Mouse (Mus musculus): ENCODE measurements at regions not wholly inside any gene's neighbourhood (a gene's known extent, or its start where the extent isn't known, plus 50 kb on each side); places are given as distances from the start of the nearest gene placed in this dataset.
A peak's percentile ranks its signal among the peaks of the same experiment; 100 is the strongest.

DNA sequence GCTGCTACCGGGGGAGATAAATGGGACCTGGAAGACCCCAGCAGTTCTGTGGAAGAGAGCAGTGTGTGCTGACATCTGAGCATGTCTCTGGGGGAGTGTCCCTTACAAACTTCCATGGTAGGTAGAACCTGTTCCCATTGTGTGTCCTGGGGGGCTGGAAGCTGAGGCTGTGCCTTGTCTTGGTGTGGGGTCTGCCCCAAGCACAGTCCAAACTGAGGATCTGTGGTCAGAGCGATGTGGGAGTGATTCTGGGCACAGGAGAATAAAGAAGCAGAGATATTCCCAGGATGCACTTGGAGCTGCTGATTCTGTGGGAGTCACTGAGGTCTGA lies 118.5 kb upstream of the Sulf2 start:
- H3K27ac ChIP-seq = 0 out of 2 replicates have a peak overlapping the region, but pooled peaks have one; percentile 18
- H3K36me3 ChIP-seq = no peaks in the 10 kb centered on the region
- no peak; the same call in 1 of the 2 replicates for ATAC-seq (replicated peaks; ENCODE audit: low FRiP score)

DNA sequence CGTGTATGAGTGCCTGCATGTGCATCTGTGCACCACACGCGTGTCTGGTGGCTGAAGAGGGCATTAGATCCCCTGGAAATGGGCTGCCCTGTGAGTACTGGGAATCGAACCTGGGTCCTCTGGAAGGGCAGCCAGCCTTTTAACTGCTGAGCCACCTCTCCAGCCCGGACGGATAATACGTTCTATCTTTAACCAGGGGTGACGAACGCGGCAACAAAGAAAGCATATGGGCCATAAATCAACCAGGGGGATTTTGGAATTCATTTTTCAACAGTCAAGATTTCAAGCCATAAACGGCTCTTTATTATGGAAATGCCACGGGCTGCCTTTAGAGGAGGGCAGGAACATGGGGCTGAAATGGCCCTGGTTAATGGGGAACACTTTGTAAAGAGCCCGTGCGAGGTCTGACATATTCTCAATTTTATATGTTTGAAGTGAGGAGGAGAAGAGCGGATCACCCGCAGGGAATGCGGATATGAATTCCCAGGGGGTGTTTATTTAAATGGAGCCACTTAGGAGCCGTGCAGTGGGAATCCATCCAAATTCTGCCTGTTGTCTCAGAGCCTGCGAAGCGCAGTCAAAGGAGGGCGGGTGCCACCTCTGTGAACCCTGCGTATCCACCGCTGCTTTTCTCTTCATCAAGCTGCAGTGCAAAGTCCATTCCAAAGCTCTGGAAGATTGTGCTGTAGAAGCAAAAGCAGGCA lies 118.0 kb upstream of the Sulf2 start:
- no peak; the same call in 1 of the 2 replicates for ATAC-seq (replicated peaks; ENCODE audit: low FRiP score)
- Histone ChIP-seq H3K36me3 (no peaks in the 10 kb centered on the region), H3K4me3 (replicated peaks) (no peak overlapping the region), H3K4me2 (peak overlapping the region; percentile 13), H3K27me3 (no peaks in the 10 kb centered on the region), H3K27ac (0 out of 2 replicates have a peak overlapping the region, but pooled peaks have one; percentile 18), H3K9me3 (replicated peaks) (no peaks in the 10 kb centered on the region), H3K9ac (no peak overlapping the region), H3K4me1 (peaks cover 15% of the 10 kb centered on the region)
- 38% methylated on average over 23 of the region's 23 CpGs for WGBS

More for the DNA sequence above, 118.5 kb upstream of the Sulf2 start:
- WGBS = 48% methylated on average over 2 of the region's 2 CpGs
- Histone ChIP-seq H3K27me3 (no peaks in the 10 kb centered on the region), H3K9ac (no peak overlapping the region), H3K4me3 (replicated peaks) (no peak overlapping the region), H3K4me1 (peaks cover 15% of the 10 kb centered on the region), H3K4me2 (peak overlapping the region; percentile 13), H3K9me3 (replicated peaks) (no peaks in the 10 kb centered on the region)

DNA sequence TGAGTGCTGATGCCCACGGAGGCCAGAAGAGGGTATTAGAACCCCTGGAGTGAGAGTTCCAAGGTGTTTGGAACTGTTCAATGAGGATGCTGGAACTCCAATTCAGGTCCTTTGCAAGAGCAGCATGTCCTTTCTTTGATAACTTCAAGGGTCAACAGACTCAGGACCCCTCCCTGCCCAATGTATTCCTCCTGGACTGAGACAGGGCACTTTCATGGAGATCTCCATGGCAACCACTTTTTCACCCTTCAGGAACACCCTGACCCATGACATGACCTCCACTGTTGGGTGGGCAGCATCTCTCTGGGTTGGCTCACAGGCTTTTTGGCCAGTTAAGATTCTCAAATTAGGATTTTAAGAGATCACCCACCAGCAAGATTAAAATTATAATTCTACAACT lies 117.4 kb upstream of the Sulf2 start:
- Histone ChIP-seq H3K4me3 (replicated peaks) (no peak overlapping the region), H3K36me3 (no peaks in the 10 kb centered on the region), H3K27me3 (no peaks in the 10 kb centered on the region), H3K27ac (no peak overlapping the region), H3K9ac (no peak overlapping the region), H3K4me1 (peaks cover 16% of the 10 kb centered on the region), H3K9me3 (replicated peaks) (no peaks in the 10 kb centered on the region), H3K4me2 (no peak overlapping the region)
- WGBS = 89% methylated on average over 1 of the region's 1 CpGs
- no peak for ATAC-seq (replicated peaks; ENCODE audit: low FRiP score)

DNA sequence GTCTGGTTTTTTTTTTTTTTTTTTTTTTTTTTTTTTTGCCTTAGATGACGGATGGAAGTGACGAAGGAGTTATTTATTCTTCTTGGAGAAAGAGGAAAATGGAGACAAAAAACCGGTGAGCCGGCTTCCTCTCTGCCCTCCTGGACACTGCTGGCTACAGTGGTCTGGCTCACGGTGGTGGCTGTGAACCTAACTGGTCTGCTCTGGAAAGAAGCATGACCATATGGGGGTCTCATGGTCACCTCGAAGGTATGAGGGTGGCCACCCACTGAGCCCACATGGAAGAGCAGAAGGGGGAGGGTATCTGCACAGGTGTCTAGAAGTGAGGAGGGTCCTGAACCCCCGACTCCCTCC lies 116.7 kb upstream of the Sulf2 start:
- no peaks in the 10 kb centered on the region for H3K9me3 ChIP-seq (replicated peaks)
- WGBS = 75% methylated on average over 7 of the region's 7 CpGs
- ATAC-seq (replicated peaks; ENCODE audit: low FRiP score) = no peak
- H3K27ac ChIP-seq = no peak overlapping the region
- no peaks in the 10 kb centered on the region for H3K36me3 ChIP-seq
- no peak overlapping the region for H3K9ac ChIP-seq
- H3K4me1 ChIP-seq = peaks cover 18% of the 10 kb centered on the region
- H3K4me3 ChIP-seq (replicated peaks) = no peak overlapping the region
- H3K4me2 ChIP-seq = no peak overlapping the region
- no peaks in the 10 kb centered on the region for H3K27me3 ChIP-seq

DNA sequence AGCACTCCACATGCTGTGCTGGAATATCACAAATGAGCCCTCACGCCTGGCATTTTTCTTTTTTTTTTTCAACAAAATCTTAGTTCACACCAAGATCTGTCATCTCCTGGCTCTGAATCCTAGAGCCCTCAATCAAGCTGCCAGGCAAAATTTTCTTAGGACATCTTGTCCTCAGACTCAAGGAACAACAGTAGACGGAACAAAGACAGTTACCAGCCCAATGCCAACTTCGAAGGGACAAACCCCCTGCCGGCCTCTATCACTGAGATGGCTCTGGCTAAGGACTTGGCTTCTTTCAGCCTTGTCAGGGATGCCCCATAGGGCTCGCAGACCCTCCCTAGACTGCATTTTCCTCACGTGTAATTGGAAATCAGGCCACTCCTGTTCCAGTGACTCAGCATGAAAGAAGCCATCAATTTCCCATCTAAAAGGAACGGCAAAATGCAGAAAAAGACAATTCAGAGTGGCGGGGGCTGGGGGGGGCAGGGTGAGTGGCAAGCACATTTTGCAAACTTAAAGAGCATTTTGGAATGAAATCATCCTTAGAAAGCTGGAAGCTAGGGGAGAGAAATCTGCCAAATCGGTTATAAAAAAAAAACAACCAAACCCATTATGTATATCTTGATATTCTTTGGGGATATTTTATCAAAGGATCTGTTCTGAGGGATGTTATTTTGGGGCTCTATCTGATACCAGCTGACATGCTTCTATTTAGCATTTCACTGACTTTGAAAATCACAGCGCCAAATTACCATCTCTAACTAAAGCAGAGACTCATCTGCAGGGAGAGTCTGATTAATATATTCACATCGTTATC lies 116.1 kb upstream of the Sulf2 start:
- H3K9me3 ChIP-seq (replicated peaks) = no peaks in the 10 kb centered on the region
- no peak for ATAC-seq (replicated peaks; ENCODE audit: low FRiP score)
- H3K27ac ChIP-seq = no peak overlapping the region
- H3K9ac ChIP-seq = no peak overlapping the region
- 64% methylated on average over 11 of the region's 11 CpGs for WGBS
- H3K4me3 ChIP-seq (replicated peaks) = no peak overlapping the region
- no peak overlapping the region for H3K4me2 ChIP-seq
- H3K27me3 ChIP-seq = no peaks in the 10 kb centered on the region
- no peaks in the 10 kb centered on the region for H3K36me3 ChIP-seq
- H3K4me1 ChIP-seq = peaks cover 23% of the 10 kb centered on the region

DNA sequence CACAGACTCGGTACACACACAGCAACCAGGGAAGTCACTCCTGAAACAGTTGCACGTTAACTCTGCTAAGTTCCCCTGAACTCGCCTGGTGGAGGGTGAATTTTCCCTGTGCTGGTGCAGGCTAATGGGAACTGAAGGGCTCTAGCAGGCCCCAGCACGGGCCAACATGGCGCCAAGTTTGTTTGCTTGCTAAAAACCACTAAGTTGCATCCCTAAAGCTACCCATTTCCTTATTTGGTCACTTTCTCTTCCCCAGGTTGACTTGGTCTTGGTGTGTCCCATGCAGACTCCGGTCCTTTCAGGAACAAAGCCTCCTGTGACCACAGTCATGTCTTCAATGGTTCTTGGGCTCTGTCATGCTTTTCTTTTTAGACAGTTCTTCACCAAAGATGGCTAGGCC lies 114.5 kb upstream of the Sulf2 start:
- WGBS = 95% methylated on average over 6 of the region's 6 CpGs
- H3K27ac ChIP-seq = no peak overlapping the region
- H3K36me3 ChIP-seq = no peaks in the 10 kb centered on the region
- no peak overlapping the region for H3K9ac ChIP-seq
- no peak for ATAC-seq (replicated peaks; ENCODE audit: low FRiP score)
- peaks cover 31% of the 10 kb centered on the region for H3K4me1 ChIP-seq
- no peak overlapping the region for H3K4me3 ChIP-seq (replicated peaks)
- H3K4me2 ChIP-seq = no peak overlapping the region
- H3K27me3 ChIP-seq = no peaks in the 10 kb centered on the region
- H3K9me3 ChIP-seq (replicated peaks) = no peaks in the 10 kb centered on the region

DNA sequence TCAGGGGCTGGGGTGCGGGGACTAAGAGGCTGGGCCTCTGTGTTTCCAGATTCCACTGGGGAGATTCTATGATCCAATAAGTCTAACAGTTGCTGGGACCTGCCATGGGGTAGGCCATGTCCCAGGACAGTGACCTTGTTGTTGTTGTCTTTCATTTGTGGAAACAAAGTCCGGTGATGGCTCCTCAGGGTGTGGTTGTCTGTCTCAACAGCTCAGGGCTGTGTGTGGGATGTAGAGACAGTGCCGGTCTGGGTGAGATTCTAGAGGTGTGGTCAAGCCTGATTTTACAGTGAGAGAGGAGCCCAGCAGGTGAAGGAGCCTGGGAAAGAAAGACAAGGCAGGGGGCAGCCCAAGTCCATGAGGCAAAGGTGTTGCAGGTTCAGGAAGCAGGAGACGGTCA lies 111.5 kb upstream of the Sulf2 start:
- no peak overlapping the region for H3K27ac ChIP-seq
- no peaks in the 10 kb centered on the region for H3K9me3 ChIP-seq (replicated peaks)
- H3K27me3 ChIP-seq = no peaks in the 10 kb centered on the region
- H3K4me1 ChIP-seq = peaks cover 26% of the 10 kb centered on the region
- no peak for ATAC-seq (replicated peaks; ENCODE audit: low FRiP score)
- no peak overlapping the region for H3K9ac ChIP-seq
- no peak overlapping the region for H3K4me2 ChIP-seq
- no peaks in the 10 kb centered on the region for H3K36me3 ChIP-seq
- no peak overlapping the region for H3K4me3 ChIP-seq (replicated peaks)
- WGBS = 73% methylated on average over 4 of the region's 4 CpGs

DNA sequence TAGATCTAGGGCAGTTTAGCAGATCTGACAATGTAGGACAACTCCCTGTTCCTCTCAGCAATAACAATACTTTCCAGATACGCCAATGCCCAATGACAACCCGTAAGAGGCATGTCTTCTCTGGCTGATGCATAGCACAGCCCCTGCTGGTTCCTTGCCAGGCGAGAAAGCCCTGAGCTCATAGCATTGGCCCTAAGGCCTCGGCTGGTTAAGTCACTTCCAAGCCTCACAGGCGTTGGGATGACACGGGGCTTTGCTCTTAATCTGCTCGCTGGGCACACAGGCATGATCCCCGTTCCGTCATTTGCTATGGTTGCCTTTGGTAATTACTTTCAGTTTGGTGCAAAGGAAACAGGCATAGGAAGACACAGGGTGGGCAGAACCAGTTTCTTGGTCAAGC lies 111.0 kb upstream of the Sulf2 start:
- WGBS = 81% methylated on average over 9 of the region's 9 CpGs
- no peaks in the 10 kb centered on the region for H3K36me3 ChIP-seq
- no peak for ATAC-seq (replicated peaks; ENCODE audit: low FRiP score)
- no peaks in the 10 kb centered on the region for H3K9me3 ChIP-seq (replicated peaks)
- H3K4me1 ChIP-seq = peaks cover 30% of the 10 kb centered on the region
- H3K4me3 ChIP-seq (replicated peaks) = no peak overlapping the region
- H3K27me3 ChIP-seq = no peaks in the 10 kb centered on the region
- H3K9ac ChIP-seq = no peak overlapping the region
- H3K4me2 ChIP-seq = no peak overlapping the region
- H3K27ac ChIP-seq = no peak overlapping the region

DNA sequence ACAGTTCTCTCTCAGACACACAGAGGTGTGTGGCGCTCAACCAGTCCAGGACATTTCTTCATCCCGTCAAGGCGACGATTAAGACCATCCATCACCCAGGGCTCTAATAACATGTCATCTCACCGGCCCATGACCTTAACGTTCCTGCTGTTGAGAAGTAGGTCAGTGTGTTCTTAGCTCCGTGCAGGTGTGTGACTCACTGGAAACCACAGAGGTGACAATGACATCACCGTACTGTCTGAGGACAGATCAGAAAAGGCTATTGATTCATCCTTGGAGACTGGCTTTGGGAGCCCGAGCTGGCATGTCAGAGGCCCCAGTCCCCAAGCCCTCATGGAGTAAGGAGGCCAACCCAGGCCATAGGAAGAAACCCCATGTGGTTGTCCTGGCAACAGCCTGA lies 109.3 kb upstream of the Sulf2 start:
- Histone ChIP-seq H3K9ac (no peak overlapping the region), H3K4me3 (replicated peaks) (no peak overlapping the region), H3K36me3 (no peaks in the 10 kb centered on the region), H3K9me3 (replicated peaks) (no peaks in the 10 kb centered on the region), H3K4me2 (no peak overlapping the region), H3K27me3 (no peaks in the 10 kb centered on the region), H3K4me1 (peaks cover 42% of the 10 kb centered on the region), H3K27ac (no peak overlapping the region)
- 73% methylated on average over 9 of the region's 9 CpGs for WGBS
- ATAC-seq (replicated peaks; ENCODE audit: low FRiP score) = no peak

DNA sequence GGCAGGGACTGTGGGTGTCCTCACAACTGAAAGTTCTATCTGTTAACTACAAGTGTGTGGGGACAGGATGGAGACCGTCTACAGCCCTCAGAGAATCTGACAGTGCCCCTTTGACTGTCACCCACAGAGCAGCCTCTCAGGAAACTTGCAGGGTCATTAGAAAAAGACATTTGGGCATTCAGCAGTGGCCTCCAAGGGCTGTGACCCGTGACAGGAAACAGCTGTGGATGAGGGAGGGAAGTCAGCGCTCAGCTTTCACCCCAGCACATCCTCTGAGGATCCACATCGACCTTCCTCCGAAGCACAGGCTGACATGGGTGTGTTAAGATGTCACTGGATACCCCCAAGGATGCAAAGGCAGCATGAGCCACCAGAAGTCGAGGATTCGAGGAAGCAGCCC lies 106.3 kb upstream of the Sulf2 start:
- no peak overlapping the region for H3K9ac ChIP-seq
- WGBS = 8% methylated on average over 7 of the region's 7 CpGs
- no peak overlapping the region for H3K4me2 ChIP-seq
- no peak overlapping the region for H3K4me3 ChIP-seq (replicated peaks)
- ATAC-seq (replicated peaks; ENCODE audit: low FRiP score) = peak; percentile 47; the same call in 1 of the 2 replicates
- H3K27me3 ChIP-seq = no peaks in the 10 kb centered on the region
- H3K36me3 ChIP-seq = no peaks in the 10 kb centered on the region
- peak overlapping the region; percentile 55 for H3K27ac ChIP-seq
- H3K9me3 ChIP-seq (replicated peaks) = no peaks in the 10 kb centered on the region
- peaks cover 54% of the 10 kb centered on the region for H3K4me1 ChIP-seq

DNA sequence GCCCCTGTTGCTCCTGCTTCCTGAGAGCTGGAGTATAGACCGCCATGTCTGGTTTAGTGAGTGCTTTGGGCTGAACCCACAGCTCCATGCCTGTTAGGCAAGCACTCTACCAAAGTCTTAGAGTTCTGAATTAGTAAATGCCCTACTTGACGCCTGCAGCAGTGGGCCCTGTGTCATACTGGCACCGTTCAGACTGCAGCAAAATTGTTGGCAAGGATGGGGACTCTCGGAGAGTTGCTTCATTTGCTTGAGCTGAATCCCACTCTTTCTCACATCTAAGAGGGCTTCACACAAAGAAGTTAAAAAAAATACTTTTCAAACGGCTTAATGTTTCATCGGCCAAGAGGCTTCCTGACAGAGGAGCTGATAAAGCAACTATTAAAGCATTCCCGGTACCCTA lies 105.6 kb upstream of the Sulf2 start:
- Histone ChIP-seq H3K4me2 (no peak overlapping the region), H3K4me3 (replicated peaks) (no peak overlapping the region), H3K27ac (peak overlapping the region; percentile 55), H3K36me3 (no peaks in the 10 kb centered on the region), H3K4me1 (peaks cover 49% of the 10 kb centered on the region), H3K9me3 (replicated peaks) (no peaks in the 10 kb centered on the region), H3K9ac (no peak overlapping the region), H3K27me3 (no peaks in the 10 kb centered on the region)
- ATAC-seq (replicated peaks; ENCODE audit: low FRiP score) = no peak
- 58% methylated on average over 7 of the region's 7 CpGs for WGBS

DNA sequence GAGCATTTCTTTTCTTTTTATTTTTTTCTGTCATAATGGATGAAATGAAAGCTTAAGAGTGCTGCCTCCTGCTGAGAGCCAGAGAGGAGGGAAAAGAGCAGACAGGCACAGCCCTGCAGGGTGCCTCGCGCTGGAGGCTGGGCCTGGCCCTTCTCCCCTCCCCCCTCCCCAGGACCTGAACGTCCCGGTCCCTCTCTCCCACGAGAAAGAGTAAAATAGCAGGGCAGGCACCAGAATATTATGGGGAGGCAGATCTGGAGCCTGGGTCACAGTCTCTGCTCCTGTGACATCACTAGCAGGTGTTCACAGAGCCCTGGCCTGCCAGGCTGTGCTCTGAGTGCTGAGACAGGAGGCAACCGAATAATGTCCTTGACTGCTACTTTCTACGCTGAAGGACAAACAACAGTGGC lies 103.3 kb upstream of the Sulf2 start:
- 9% methylated on average over 7 of the region's 7 CpGs for WGBS
- ATAC-seq (replicated peaks; ENCODE audit: low FRiP score) = no peak; the same call in 1 of the 2 replicates
- H3K27ac ChIP-seq = no peak overlapping the region
- H3K4me3 ChIP-seq (replicated peaks) = no peak overlapping the region
- H3K36me3 ChIP-seq = no peaks in the 10 kb centered on the region
- peak overlapping the region; percentile 12; the same call in 1 of the 2 replicates for H3K4me2 ChIP-seq
- no peaks in the 10 kb centered on the region for H3K9me3 ChIP-seq (replicated peaks)
- H3K9ac ChIP-seq = no peak overlapping the region
- H3K4me1 ChIP-seq = peaks cover 41% of the 10 kb centered on the region
- H3K27me3 ChIP-seq = no peaks in the 10 kb centered on the region

Data from kidney, embryonic 15.5 days (tissue).